Mouse (Mus musculus): ENCODE results near the gene Myh7. TPM values are rescaled to one million over a fixed set of nuclear protein-coding genes. Genes with fewer than 3 reads are reported as not detected.
"Not testable (repeated sequence)": the region's sequence is repeated elsewhere in the genome, so short reads cannot be mapped to it uniquely, and the experiment has no call there.

The Myh7 gene
- polyA plus RNA-seq, 1 experiment, result not detected

DNA sequence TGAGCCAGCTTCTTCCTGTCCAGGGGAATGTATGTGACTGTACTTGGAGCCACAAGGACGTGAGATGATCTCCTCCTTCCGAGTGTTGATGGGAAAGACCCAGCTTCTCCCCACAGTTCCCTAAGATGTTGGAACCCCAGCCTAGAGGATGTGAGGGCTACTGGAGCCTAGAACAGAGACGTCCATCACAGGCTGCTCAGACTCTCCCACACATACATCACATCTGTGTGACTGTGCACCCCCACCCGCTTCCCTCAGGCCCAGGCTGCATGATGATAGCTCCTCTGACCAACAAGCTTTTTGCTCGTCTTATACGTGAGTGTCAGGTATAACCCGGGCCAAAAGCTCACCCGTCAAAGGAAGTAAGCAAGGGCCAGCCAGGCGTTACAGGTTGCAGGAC, 45.6 kb downstream of the Myh7 start:
- TF ChIP-seq CTCF (IDR thresholded peaks at IDR 0.05; ENCODE audit: low read depth, low read length) (no peak), POLR2A (IDR thresholded peaks at IDR 0.05; ENCODE audit: borderline replicate concordance, low read depth, low read length) (no peak)
- Histone ChIP-seq H3K4me3 (ENCODE audit: insufficient read depth, low read length) (no peak overlapping the region), H3K27ac (ENCODE audit: insufficient read depth, low read depth, low read length) (no peak overlapping the region), H3K4me1 (ENCODE audit: control insufficient read depth, insufficient read depth, low read length) (no peaks in the 10 kb centered on the region)

DNA sequence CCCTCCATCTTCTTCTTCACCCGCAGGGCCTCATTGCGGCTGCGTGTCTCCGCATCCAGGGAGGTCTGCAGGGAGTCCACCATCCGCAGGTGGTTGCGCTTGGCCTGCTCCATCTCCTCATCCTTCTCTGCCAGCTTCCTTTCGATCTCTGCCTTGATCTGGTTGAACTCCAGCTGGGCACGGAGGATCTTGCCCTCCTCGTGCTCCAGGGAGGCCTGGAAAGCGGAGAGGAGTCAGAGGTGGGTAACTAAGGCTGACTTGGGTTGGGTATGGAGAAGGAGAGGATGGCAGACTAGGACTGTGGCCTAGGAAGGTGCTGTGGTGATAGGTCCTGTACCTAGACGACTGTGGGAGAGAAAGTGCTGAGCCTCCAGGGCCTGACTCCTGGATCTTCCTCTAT, 47.4 kb downstream of the Myh7 start:
- H3K4me1 ChIP-seq (ENCODE audit: control insufficient read depth, insufficient read depth, low read length); H3K4me3 ChIP-seq (ENCODE audit: insufficient read depth, low read length); H3K27ac ChIP-seq (ENCODE audit: insufficient read depth, low read depth, low read length): not testable (repeated sequence)

- Histone ChIP-seq H3K4me3 (ENCODE audit: insufficient read depth, low read length) (no peak overlapping the region), H3K27ac (ENCODE audit: insufficient read depth, low read depth, low read length) (no peak overlapping the region), H3K4me1 (ENCODE audit: control insufficient read depth, insufficient read depth, low read length) (no peaks in the 10 kb centered on the region)
- no peak for TF ChIP-seq CTCF (IDR thresholded peaks at IDR 0.05; ENCODE audit: low read depth, low read length)
- no peak for TF ChIP-seq POLR2A (IDR thresholded peaks at IDR 0.05; ENCODE audit: borderline replicate concordance, low read depth, low read length)
These were observed 48.3 kb downstream of the Myh7 start for GRCm38 (mm10) chr14:54945975-54946704.

DNA sequence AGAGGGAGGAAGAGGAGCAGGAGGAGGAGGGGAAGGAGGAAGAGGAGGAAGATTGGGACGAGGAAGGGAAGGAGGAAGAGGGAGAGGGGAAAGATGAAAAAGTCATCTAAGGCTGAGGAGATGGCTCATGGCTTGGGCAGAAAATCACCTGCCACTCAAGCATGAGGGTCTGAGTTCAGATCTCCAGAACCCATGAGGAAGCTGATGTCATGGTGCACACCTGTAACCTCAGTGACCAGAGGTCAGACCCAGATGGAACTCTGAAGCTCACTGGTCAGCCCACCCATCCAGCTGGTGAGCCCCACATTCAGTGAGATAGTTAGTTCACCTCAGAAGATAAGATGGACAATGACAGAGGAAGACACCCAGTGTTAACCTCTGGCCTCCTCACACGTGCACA, 49.5 kb downstream of the Myh7 start:
- H3K4me3 ChIP-seq (ENCODE audit: insufficient read depth, low read length), result no peak overlapping the region
- H3K4me1 ChIP-seq (ENCODE audit: control insufficient read depth, insufficient read depth, low read length), result no peaks in the 10 kb centered on the region
- H3K27ac ChIP-seq (ENCODE audit: insufficient read depth, low read depth, low read length), result no peak overlapping the region
- TF ChIP-seq POLR2A (IDR thresholded peaks at IDR 0.05; ENCODE audit: borderline replicate concordance, low read depth, low read length) (no peak), CTCF (IDR thresholded peaks at IDR 0.05; ENCODE audit: low read depth, low read length) (no peak)

DNA sequence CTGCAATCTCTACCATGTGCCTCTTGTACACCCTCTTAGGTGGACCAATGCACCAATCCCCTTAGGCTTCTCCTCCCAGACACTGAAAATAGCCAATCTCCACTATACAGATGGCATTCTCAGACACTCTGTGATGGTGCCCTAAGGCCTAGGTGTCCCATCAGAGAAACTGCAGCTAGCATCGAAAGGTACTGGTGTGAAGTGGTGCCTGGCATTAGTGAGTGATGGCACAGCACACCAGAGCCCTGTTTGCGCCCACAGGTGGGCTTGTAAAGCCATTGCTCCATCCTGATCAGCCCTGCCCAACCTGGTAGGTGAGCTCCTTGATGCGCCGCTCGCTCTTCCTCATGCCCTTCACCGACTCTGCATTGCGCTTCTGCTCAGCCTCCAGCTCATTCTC, 50.5 kb downstream of the Myh7 start:
- H3K4me3 ChIP-seq (ENCODE audit: insufficient read depth, low read length), result no peak overlapping the region
- H3K27ac ChIP-seq (ENCODE audit: insufficient read depth, low read depth, low read length), result no peak overlapping the region
- no peaks in the 10 kb centered on the region for H3K4me1 ChIP-seq (ENCODE audit: control insufficient read depth, insufficient read depth, low read length)
- TF ChIP-seq CTCF (IDR thresholded peaks at IDR 0.05; ENCODE audit: low read depth, low read length) (no peak), POLR2A (IDR thresholded peaks at IDR 0.05; ENCODE audit: borderline replicate concordance, low read depth, low read length) (no peak)

- Histone ChIP-seq H3K4me3 (ENCODE audit: insufficient read depth, low read length) (no peak overlapping the region), H3K4me1 (ENCODE audit: control insufficient read depth, insufficient read depth, low read length) (no peaks in the 10 kb centered on the region), H3K27ac (ENCODE audit: insufficient read depth, low read depth, low read length) (no peak overlapping the region)
- TF ChIP-seq CTCF (IDR thresholded peaks at IDR 0.05; ENCODE audit: low read depth, low read length), result no peak
- no peak for TF ChIP-seq POLR2A (IDR thresholded peaks at IDR 0.05; ENCODE audit: borderline replicate concordance, low read depth, low read length)
These were observed 51.9 kb downstream of the Myh7 start for GRCm38 (mm10) chr14:54942479-54942878.

- no peaks in the 10 kb centered on the region for H3K4me1 ChIP-seq (ENCODE audit: control insufficient read depth, insufficient read depth, low read length)
- TF ChIP-seq CTCF (IDR thresholded peaks at IDR 0.05; ENCODE audit: low read depth, low read length) (no peak), POLR2A (IDR thresholded peaks at IDR 0.05; ENCODE audit: borderline replicate concordance, low read depth, low read length) (no peak)
- H3K4me3 ChIP-seq (ENCODE audit: insufficient read depth, low read length), result no peak overlapping the region
- H3K27ac ChIP-seq (ENCODE audit: insufficient read depth, low read depth, low read length), result no peak overlapping the region
These were observed 53.1 kb downstream of the Myh7 start for GRCm38 (mm10) chr14:54941024-54941978.

DNA sequence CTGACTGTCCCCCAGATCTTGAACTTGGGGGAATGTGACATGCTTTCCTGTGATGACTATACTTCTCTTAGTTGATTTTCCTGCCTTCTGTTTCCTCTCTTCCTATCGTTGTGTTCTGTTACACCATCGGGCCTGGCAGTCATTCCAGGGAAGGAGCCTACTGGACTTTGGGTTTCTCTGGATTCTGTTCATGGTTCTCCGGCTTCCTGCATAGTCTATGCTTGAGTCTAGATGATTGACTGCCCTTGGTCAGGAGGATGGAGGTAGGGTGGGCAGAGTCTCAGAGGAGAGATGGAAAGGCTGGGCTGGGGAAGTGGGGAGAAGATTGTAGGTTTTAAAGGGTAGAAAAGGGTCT, 54.3 kb downstream of the Myh7 start:
- H3K4me3 ChIP-seq (ENCODE audit: insufficient read depth, low read length), result no peak overlapping the region
- no peak for TF ChIP-seq POLR2A (IDR thresholded peaks at IDR 0.05; ENCODE audit: borderline replicate concordance, low read depth, low read length)
- TF ChIP-seq CTCF (IDR thresholded peaks at IDR 0.05; ENCODE audit: low read depth, low read length), result no peak
- H3K27ac ChIP-seq (ENCODE audit: insufficient read depth, low read depth, low read length), result no peak overlapping the region
- no peaks in the 10 kb centered on the region for H3K4me1 ChIP-seq (ENCODE audit: control insufficient read depth, insufficient read depth, low read length)

DNA sequence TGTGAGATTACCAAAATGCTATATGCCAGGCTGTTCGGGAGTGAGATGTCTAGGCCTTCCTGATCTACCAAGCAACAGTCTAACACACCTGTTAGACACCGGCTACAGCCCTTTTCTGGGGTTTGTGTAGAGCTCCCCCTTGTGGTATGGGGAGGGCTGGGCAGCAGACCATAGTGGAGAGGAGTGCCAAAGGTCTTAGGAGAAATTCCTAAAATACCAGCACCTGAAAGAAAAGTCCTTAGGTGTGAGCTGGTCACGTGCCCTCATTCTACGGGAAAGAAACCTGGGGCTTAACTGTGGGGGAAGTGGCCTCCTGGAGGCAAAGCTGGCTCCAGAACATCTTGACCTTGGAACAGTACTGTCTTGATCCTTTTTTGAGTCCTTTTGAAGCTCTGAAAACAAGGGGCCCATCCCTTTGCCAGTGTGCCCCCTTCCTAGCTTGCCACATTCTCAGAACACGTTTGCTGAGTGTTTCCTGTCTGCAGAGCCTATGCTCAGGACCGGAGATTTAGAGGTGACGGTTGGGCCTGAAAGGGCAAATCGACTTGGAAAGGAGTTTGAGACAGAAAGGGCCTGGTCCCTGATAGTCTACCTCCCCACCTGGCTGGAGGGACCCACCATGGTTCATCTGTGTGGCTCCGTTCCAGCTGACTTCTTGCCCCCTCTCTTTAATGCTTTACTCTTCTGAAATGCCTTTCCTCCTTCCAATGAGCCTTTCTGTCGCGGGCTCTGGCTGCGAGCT, 54.8 kb downstream of the Myh7 start:
- Histone ChIP-seq H3K4me1 (ENCODE audit: control insufficient read depth, insufficient read depth, low read length) (no peaks in the 10 kb centered on the region), H3K27ac (ENCODE audit: insufficient read depth, low read depth, low read length) (no peak overlapping the region), H3K4me3 (ENCODE audit: insufficient read depth, low read length) (no peak overlapping the region)
- TF ChIP-seq POLR2A (IDR thresholded peaks at IDR 0.05; ENCODE audit: borderline replicate concordance, low read depth, low read length) (no peak), CTCF (IDR thresholded peaks at IDR 0.05; ENCODE audit: low read depth, low read length) (peak; percentile 92)
